Mouse (Mus musculus) adrenal gland, postnatal 4 days (tissue): ENCODE measurements around the gene Ism2. TPM values are rescaled to one million over a fixed set of nuclear protein-coding genes. Genes with fewer than 3 reads are reported as not detected.
"Not testable (repeated sequence)": the region's sequence is repeated elsewhere in the genome, so short reads cannot be mapped to it uniquely, and the experiment has no call there.

Experiments
- DNase-seq, 2 experiments: peaks; one replicate each; pipeline ENCODE4 v3.0.0; 2021 to 2022; ENCODE audit warnings: low spot score in 2 of 2, mixed read lengths in 2 of 2
- total RNA-seq, 2 experiments: library from RNA; stranded (reverse); gene quantifications; 2 replicates each; pipeline ENCODE4 v1.2.3; 2021

Gene Ism2
- total RNA-seq, 2 experiments from 2014 or later, result 0.56 to 0.62 TPM

DNA sequence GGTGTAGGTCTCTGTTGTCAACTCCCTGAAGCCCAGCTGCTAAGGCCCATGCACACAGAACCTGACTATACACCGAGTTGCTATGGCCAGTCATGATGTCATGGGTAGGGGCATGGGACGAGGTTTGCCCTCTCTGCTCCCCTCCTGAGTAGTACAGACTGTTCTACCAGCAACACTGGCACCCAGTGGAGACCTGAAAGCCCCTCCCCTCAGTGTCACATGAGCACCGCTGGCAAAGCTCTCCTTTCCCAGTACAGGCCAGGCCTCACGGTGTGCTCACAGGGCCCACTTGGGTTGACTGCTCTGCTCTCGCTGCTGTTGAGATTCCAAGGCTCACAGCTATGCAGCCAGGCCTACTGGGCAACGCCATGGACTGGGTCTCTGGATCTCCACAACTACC is 5.6 kb downstream of the Ism2 start:
- no peak for DNase-seq

- no peak for DNase-seq
Observed at GRCm38 (mm10) chr12:87289100-87289499, 10.4 kb downstream of the Ism2 start.

GRCm38 (mm10) chr12:87284726-87285125 is 14.8 kb downstream of the Ism2 start:
- no peak for DNase-seq

GRCm38 (mm10) chr12:87284268-87284667 is 15.2 kb downstream of the Ism2 start:
- DNase-seq, result no peak

GRCm38 (mm10) chr12:87283706-87284105 is 15.8 kb downstream of the Ism2 start:
- no peak for DNase-seq

- DNase-seq, result no peak
Observed at GRCm38 (mm10) chr12:87282743-87283142, 16.8 kb downstream of the Ism2 start.

- no peak for DNase-seq
Observed at GRCm38 (mm10) chr12:87281766-87282165, 17.7 kb downstream of the Ism2 start.

GRCm38 (mm10) chr12:87279879-87280278 is 19.6 kb downstream of the Ism2 start:
- DNase-seq, result no peak

DNA sequence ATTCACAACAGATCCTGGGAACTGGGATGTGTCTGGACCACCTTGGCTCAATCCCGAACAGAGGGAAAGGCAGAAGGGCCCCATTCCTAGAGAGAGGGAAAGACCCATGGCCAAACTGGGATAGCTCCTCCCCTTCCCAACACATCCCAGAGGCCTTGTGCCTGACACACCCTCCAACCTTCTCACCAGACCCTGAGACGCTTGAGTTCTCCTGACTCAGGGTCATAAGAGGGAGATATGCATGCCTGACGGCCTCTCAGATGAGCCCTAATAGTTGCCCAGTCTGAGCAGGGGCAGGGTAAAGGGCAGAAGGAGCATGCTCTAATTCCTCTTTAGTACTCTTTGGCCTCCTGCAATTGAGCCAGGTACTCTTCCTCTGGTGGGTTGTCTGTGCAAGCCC is 20.2 kb downstream of the Ism2 start:
- DNase-seq, result no peak

DNA sequence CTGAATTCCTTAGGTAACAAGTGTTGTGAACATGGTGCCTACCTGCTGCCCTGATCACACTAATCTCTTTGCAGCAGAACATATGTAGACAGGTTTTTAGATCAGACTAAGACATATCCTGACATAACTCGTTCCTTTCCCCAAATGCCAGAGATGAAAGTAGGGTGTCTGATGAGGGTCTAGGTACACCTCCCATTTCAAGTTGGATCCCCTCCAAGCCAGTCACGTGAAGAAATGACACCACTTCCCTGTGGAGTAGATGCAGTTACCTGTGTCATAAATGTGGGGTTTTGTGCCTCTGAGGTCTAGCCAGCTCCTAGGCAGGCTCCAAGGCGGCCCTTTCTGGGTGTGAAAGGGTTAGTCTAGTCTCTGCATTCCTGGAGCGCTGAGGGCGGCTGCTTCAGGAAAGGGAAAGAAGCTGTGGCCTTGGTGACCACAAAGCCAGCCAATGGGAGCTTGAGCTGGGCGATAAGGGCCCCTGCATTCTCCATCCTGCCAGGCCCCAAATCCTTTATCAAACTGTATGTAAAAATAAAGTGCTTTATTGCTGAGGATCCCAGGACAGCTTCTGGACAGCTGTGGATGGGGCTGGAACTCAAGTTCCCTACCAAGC is 21.3 kb downstream of the Ism2 start:
- DNase-seq, result peak in 1 of 2 experiments; percentile 12

DNA sequence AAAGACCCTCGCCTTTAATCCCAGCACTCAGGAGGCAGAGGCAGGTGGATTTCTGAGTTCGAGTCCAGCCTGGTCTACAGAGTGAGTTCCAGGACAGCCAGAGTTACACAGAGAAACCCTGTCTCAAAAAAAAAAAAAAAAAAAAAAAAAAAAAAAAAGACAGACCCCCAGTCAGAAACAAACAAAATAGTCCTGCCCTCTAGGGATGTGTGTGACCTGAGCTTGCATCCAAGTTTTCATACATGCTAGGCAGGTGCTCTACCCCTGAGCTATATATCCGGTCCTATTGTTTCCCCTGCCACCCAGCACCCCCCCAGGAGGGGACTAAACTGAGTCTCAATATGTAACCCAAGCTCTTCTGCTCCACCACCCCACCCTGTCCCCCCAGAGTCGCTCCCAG is 22.3 kb downstream of the Ism2 start:
- DNase-seq, result not testable (repeated sequence)

- no peak for DNase-seq
Observed at GRCm38 (mm10) chr12:87274853-87275831, 24.4 kb downstream of the Ism2 start.

DNA sequence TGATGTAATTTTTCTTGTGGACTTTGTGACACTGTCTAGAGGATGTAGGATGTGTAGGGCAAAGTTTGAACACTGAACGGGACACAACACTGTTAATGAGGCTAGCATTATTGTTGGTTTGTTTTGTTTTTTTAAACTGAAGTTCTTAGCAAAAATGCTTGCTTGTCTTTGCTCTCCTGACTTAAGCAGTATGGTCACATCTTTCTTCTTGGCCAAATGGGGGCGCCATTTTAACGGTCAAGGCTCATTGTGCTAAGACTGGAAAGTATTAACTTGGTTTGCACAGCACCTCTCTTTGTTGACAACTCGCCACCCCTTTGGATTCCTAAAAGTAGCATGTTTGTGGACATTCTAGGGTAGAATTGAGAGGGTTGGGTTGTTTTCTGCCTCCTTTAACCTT is 31.8 kb downstream of the Ism2 start:
- DNase-seq, result no peak

- peak in 1 of 2 experiments; percentile 34 for DNase-seq
Observed at GRCm38 (mm10) chr12:87266827-87267603, 32.5 kb downstream of the Ism2 start.

DNA sequence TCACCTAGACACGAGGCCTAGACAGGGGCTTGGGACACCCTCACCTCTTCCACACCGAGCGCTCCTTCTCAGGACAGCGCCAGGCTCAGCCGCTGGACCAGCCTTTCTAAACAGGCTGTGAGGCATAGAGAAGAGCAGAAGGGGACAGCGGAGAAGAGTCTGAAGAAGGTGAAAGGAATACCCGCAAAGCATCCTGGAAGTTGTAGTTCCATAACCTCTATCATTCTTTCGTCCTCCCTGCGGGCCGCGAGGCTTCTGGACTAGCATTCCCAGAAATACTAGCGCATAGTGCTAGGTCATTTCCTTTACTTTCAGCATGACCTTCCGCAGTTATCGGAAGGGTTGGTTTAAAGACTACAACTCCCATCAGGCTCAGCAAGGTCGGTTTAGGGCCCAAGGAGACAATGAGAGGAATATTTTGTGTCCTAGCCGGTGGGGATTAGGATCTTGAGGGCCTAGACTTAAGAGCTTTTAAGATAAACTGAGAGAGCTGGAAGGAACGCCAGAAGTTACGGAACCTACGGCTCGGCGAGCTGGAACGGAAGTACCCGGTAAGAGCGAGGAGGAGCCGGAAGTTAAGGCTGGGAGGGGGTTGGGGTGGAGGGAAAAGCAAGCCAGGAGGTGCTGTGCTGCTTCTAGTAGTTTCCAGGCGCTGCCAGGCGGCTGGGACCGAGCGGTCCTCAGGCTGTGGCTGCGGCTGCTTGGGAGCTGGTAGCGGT is 33.2 kb downstream of the Ism2 start, which contains the start of the genes Vipas39 and Ahsa1:
Gene Vipas39 (minus strand): TSS at position 149 of the 719 bp plus-strand sequence.
Gene Ahsa1 (plus strand): TSS at position 372 of the 719 bp plus-strand sequence.
- peak; percentile 19 to 74 for DNase-seq

DNA sequence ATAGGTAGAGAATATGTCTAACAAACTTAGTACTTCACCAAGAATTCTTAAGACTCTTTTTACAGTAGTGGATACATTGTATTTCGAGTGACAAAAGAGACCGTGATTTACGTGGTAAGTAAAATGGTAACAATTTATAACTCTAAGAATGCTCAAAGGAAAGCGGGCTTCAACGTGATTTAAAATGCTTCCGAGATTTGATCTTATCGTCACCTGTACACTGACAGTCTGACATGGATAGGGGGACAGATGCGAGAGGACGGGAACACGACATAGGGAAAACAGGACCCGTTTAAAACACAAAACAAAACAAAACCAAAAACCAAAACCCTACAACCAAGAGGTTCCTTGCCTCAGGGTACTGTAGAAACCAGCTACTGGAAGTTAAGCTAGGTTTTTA is 34.1 kb downstream of the Ism2 start:
- DNase-seq, result no peak

DNA sequence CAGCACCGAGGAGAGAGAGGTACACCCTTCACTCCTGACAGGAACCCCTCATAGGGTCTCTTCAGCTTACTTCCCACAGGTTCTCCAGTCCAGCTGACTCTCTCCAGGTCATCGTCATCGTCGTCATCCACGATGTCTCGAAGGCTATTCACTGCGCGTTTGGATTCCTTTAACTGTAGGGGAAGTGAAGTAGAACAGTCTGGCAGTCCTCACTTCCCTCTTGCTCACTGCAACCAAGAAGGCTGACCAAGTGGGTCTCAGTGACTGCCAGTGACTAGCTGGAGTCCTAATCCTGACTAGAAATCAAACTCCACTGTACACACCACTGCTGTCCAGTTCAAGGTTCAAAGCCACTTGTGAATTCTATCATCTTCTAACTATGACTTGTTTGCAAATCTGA is 38.9 kb downstream of the Ism2 start:
- no peak for DNase-seq

DNA sequence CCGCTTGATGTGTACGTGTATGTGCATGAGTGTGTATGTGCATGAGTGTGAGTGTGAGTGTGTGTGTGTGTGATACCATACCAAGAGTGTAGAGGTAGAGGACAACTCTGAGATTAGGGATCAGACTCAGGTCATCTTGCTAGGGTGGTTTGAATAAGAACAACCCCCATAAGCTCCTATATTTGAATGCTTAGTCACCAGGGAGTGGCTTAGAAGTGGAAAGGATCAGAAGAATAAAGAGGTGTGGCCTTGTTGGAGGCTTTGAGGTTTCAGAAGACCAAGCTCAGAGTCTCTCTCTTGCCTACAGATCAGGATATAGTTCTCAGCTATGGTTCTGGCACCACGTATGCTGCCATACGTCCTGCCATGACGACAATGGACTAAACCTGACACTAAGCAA is 42.9 kb downstream of the Ism2 start:
- DNase-seq, result no peak

- DNase-seq, result no peak
Observed at GRCm38 (mm10) chr12:87253878-87254277, 45.6 kb downstream of the Ism2 start.

- no peak for DNase-seq
Observed at GRCm38 (mm10) chr12:87250161-87250560, 49.3 kb downstream of the Ism2 start.

- no peak for DNase-seq
Observed at GRCm38 (mm10) chr12:87238632-87239031, 60.9 kb downstream of the Ism2 start, which contains the start of gene Noxred1. Gene Noxred1 (minus strand): TSS chr12:87238732.
